Mouse (Mus musculus) retina, embryonic 14.5 days (tissue): ENCODE results near the gene Msi2.

Experiments
- DNase-seq: peaks from one replicate; pipeline ENCODE4 v3.0.0-alpha.2; 2015; ENCODE audit warnings: low spot score

Gene Msi2

DNA sequence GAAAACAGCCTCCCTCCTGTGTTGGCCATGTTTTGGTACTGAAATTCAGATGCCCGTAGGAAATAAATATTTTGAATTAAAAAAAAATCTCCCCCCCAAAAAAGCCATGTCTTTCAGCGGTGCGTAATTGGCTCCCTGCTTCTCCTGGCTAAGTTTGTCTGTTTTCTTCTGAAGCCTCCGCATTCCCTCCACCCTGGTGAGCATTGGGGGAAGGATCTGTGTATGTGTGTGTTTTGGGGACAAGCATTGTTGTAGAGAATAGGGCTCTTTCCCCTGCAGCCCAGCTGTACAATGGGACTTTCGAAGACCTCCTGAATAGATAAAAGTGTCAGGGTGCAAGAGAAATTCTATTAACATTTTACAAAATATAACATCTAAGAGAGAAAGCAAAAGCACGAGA lies 236.1 kb downstream of the Msi2 start:
- DNase-seq: no peak

GRCm38 (mm10) chr11:88481602-88482161 lies 236.6 kb downstream of the Msi2 start:
- peak; percentile 77 for DNase-seq

DNA sequence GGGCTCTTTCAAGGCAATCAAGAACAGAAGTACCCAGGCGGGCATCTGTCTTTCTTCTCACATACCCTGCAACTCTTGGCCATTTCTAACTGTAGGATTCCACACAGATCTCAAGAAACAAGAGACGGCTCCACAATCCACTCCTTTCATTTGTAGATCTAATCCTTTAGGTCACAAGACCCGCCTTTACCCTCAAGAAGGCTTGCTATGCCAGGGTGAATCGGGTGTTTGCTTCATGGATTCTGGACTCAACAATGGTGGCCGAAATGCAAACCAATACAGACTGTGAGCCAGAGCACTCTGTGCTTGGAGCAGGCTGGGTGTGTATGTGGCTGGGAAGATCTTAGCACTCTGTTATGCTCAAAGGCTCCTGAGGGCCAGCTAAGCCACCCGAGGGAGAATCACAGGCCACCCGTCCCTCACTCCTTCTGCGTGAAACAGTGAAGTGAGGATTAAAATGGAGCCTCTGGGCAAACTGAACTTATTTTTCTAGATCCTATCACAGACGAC lies 237.2 kb downstream of the Msi2 start:
- no peak for DNase-seq

DNA sequence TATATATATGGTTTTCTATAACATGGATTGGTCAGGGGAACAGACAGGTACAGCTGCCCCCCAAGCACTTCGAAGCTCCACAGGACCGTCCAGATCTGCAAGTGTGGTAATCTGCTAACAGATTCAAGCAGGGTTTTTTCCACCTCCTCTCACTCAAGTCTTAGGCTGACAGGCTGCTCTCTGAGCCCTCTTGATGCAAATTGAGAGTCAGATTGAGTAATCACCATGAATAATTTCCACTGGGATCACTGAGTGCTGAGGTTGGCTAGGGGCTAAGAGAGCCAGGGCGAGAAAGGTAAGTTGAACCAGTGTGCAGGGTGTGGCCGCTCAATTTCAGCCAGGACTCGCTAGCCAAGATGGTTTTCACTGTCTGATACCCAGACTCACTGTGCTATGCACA lies 238.8 kb downstream of the Msi2 start:
- DNase-seq: no peak

GRCm38 (mm10) chr11:88474889-88475440 lies 243.3 kb downstream of the Msi2 start:
- no peak for DNase-seq

DNA sequence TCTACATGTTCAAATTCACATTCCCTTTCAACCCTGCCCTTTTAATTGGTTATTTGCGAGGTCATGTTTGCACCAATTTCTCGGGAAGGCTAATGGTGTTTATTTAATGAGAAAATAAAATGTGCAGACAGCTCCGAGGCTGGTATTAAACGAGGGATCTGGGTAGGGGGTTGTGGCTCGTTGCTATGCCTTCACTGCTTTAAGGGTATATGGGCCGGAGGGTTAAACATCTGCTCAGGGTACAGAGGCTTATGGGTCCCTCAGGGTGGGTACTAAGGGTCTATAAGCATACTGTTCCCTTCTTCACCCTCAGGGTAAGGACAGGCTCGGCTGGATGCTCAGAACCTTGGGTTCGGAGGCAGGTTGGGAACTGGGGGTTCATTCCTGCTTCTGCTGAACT lies 245.6 kb downstream of the Msi2 start:
- no peak for DNase-seq

- peak; percentile 91 for DNase-seq
Measured at GRCm38 (mm10) chr11:88471981-88472647, 246.2 kb downstream of the Msi2 start.

- no peak for DNase-seq
Measured at GRCm38 (mm10) chr11:88470599-88470998, 247.7 kb downstream of the Msi2 start.

DNA sequence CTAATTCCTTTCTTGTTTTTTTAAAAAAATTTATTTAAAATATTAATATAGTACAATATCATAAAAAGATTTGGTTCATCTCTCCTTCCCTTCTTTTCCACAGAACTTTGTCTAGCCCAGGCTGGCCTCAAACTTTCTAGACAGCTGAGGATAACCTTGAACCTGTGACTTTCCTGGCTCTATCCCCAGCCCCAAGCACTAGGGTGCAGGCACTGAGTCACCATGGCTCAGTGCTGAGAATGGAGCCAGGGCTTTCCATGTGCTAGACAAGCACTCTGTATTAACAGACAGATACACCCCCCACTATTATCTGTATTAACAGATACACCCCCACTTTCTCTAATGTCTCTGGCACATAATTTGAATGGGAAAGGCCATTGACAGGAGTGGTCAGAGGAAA lies 249.3 kb downstream of the Msi2 start:
- DNase-seq: no peak

- no peak for DNase-seq
Measured at GRCm38 (mm10) chr11:88467498-88468245, 250.6 kb downstream of the Msi2 start.

DNA sequence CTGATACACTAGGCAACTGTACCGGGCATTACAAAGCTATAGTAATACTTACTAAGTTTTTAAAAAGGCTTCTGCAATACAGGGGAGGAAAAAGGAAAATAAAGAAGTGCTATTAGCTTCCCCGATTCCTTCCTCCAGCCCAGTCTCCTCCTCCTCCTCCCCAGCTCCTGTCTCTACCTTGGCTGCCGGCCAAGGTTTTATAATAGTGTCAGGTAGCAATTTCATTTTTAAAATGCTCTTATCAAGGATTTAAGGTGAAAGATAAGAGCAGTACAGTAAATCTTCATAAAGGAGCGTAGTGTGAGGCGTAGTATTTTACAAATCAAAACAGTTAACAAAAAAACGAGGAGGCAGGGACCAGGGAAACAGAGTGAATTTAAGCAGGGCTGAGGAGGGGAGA lies 254.4 kb downstream of the Msi2 start:
- no peak for DNase-seq

DNA sequence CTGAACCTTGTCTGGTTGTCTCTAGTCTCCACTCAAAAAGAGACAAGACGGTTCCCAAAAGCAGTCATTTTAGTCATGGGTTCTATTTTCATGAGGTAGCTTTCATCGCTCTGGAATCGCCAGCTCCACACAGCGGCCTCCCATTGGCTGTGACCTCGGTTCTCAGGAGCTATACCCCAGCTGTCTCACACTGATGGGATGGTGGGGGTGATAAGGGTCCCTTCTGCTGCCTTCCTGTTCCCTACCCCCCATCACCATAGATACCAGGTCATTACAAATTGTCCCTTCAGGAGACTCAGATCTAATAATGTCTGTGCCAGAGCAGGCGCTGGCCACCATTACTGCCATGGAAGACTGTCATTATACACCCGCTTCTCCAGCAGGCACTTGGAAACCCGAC lies 255.5 kb downstream of the Msi2 start:
- DNase-seq: no peak

DNA sequence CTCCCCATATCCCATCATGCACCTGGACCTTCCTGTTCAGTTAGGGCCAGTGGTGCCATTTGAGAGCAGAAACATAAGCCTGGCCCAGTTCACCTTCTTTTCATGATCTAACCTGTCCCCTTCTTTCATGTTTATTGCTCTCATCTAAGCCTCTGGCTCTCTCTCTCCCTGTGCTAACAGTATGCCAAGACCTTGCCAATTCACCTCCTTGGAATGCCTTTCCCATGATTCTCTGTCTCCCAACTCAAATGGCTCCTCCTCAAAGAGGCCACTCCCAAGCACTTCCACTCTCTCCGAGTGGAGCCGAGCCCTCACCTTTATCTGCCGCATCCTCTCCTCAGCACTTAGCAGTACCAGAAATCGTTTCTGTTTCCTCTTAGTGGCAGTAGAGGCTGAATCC lies 256.7 kb downstream of the Msi2 start:
- DNase-seq: no peak

GRCm38 (mm10) chr11:88459946-88460736 lies 258.2 kb downstream of the Msi2 start:
- DNase-seq: peak; percentile 63

GRCm38 (mm10) chr11:88457241-88457738 lies 261.0 kb downstream of the Msi2 start:
- peak; percentile 75 for DNase-seq

- peak; percentile 67 for DNase-seq
Measured at GRCm38 (mm10) chr11:88454867-88455806, 263.2 kb downstream of the Msi2 start.

DNA sequence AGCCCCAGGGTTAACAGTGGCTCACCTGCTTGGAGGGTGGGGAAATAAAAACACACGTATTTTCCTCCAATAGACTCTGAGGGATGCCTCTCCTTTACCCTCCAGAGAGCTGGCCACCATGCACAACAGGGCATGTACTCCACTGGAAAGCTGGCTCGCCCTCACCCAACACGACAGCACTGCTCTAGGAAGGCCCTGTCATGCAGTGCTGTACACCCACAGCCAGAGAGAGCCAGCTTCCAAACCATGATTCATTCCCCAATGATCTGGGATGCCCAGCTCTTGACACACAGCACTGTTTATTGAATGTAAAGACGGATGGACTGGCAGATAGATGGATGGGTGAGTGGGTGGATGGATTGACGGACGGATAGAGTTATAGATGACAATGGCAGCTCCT lies 269.1 kb downstream of the Msi2 start:
- DNase-seq: no peak

GRCm38 (mm10) chr11:88448571-88448970 lies 269.7 kb downstream of the Msi2 start:
- no peak for DNase-seq

DNA sequence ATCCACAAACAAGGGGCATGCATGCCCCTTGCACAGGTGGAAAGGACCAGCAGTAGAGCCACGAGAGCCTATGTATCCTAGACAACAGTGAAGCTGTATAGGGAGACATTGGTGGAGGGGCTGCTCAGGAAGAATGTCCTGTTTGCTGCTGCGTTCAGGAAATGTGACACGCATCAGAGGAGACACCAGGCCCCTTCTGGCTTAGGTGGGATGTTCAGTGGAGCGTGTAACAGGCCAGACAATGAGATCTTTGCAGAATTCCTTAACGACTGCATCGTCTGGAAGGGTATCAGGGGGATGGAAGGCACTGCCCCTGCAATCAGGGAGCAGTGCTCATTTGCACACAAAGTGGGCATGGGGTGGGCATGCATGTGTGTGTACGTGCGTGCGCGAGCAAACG lies 271.0 kb downstream of the Msi2 start:
- DNase-seq: peak; percentile 84

GRCm38 (mm10) chr11:88443905-88444304 lies 274.4 kb downstream of the Msi2 start:
- no peak for DNase-seq

DNA sequence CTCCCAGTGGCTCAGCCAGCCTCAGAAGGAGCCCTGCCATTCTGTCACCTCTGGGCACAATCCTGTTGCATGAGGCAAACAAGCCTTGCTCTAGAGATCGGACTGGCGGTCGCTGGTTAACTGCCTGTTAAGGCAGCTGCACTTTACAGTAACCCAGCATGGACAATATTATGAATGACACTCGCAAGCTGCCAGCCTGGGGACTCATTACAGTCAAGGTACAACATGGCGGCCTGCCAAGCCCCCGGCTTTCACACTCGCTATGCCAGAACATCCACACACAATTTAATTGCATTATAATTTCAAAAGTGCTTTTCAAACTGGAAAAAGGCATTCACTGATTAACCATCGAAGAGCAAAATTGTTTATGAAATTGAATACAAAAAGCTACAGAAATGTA lies 275.0 kb downstream of the Msi2 start:
- no peak for DNase-seq
